Mouse (Mus musculus): ENCODE measurements at regions not wholly inside any gene's neighbourhood (a gene's known extent, or its start where the extent isn't known, plus 50 kb on each side); places are given as distances from the start of the nearest gene placed in this dataset.
"Not testable (repeated sequence)": the region's sequence is repeated elsewhere in the genome, so short reads cannot be mapped to it uniquely, and the experiment has no call there.

GRCm38 (mm10) chr4:28064935-28065334, 748.0 kb upstream of the Epha7 start:
- no peak for DNase-seq (ENCODE audit: extremely low spot score in 1 of 2, low spot score in 1 of 2)

GRCm38 (mm10) chr4:28065828-28066227, 747.1 kb upstream of the Epha7 start:
- DNase-seq (ENCODE audit: extremely low spot score in 1 of 2, low spot score in 1 of 2): no peak

- no peak for DNase-seq (ENCODE audit: extremely low spot score in 1 of 2, low spot score in 1 of 2)
These were observed 733.9 kb upstream of the Epha7 start for GRCm38 (mm10) chr4:28079030-28079429.

GRCm38 (mm10) chr4:28092854-28093253, 720.1 kb upstream of the Epha7 start:
- no peak for DNase-seq (ENCODE audit: extremely low spot score in 1 of 2, low spot score in 1 of 2)

GRCm38 (mm10) chr4:28143165-28143564, 669.8 kb upstream of the Epha7 start:
- peak in 1 of 2 experiments; percentile 1 for DNase-seq (ENCODE audit: extremely low spot score in 1 of 2, low spot score in 1 of 2)

GRCm38 (mm10) chr4:28155116-28155515, 657.8 kb upstream of the Epha7 start:
- no peak for DNase-seq (ENCODE audit: extremely low spot score in 1 of 2, low spot score in 1 of 2)

GRCm38 (mm10) chr4:28176771-28177170, 636.2 kb upstream of the Epha7 start:
- DNase-seq (ENCODE audit: extremely low spot score in 1 of 2, low spot score in 1 of 2): no peak

GRCm38 (mm10) chr4:28190861-28191260, 622.1 kb upstream of the Epha7 start:
- no peak for DNase-seq (ENCODE audit: extremely low spot score in 1 of 2, low spot score in 1 of 2)

GRCm38 (mm10) chr4:28227594-28228208, 585.2 kb upstream of the Epha7 start:
- DNase-seq (ENCODE audit: extremely low spot score in 1 of 2, low spot score in 1 of 2): no peak

GRCm38 (mm10) chr4:28235516-28235915, 577.4 kb upstream of the Epha7 start:
- DNase-seq (ENCODE audit: extremely low spot score in 1 of 2, low spot score in 1 of 2): not testable (repeated sequence)

GRCm38 (mm10) chr4:28242272-28242671, 570.7 kb upstream of the Epha7 start:
- no peak for DNase-seq (ENCODE audit: extremely low spot score in 1 of 2, low spot score in 1 of 2)

Measured in frontal cortex, adult 2 months (tissue).